Mouse (Mus musculus): ENCODE data around the gene Wbp4. TPM values are rescaled to one million over a fixed set of nuclear protein-coding genes. Genes with fewer than 3 reads are reported as not detected.
"Not testable (repeated sequence)": the region's sequence is repeated elsewhere in the genome, so short reads cannot be mapped to it uniquely, and the experiment has no call there.

The Wbp4 gene
- polyA plus RNA-seq, 1 experiment = 27.8 TPM

GRCm38 (mm10) chr14:79473384-79473783, 7.9 kb downstream of the Wbp4 start:
- no peak for DNase-seq
- no peaks in the 10 kb centered on the region for H3K27me3 ChIP-seq (ENCODE audit: control insufficient read depth, insufficient read depth, low read length)

GRCm38 (mm10) chr14:79467621-79468020, 13.7 kb downstream of the Wbp4 start:
- DNase-seq = peak; percentile 36 to 40
- TF ChIP-seq CTCF (IDR thresholded peaks at IDR 0.05; ENCODE audit: borderline replicate concordance, insufficient read depth, low read depth, low read length) (peak; percentile 61; the same call in 1 of the 2 replicates), POLR2A (IDR thresholded peaks at IDR 0.05; ENCODE audit: borderline replicate concordance, insufficient read depth, low read length) (no peak)
- no peaks in the 10 kb centered on the region for H3K27me3 ChIP-seq (ENCODE audit: control insufficient read depth, insufficient read depth, low read length)
- WGBS = 19% methylated on average over 3 of the region's 3 CpGs
- H3K27ac ChIP-seq (ENCODE audit: insufficient read depth, low read length) = no peak overlapping the region
- no peaks in the 10 kb centered on the region for H3K4me1 ChIP-seq (ENCODE audit: control insufficient read depth, insufficient read depth, low read length)
- H3K4me3 ChIP-seq (replicated peaks; ENCODE audit: insufficient read depth, low read depth, low read length) = no peak overlapping the region

More at GRCm38 (mm10) chr14:79473384-79473783, 7.9 kb downstream of the Wbp4 start:
- no peak overlapping the region for H3K4me3 ChIP-seq (replicated peaks; ENCODE audit: insufficient read depth, low read depth, low read length)
- H3K4me1 ChIP-seq (ENCODE audit: control insufficient read depth, insufficient read depth, low read length) = no peaks in the 10 kb centered on the region
- no peak overlapping the region for H3K27ac ChIP-seq (ENCODE audit: insufficient read depth, low read length)
- TF ChIP-seq CTCF (IDR thresholded peaks at IDR 0.05; ENCODE audit: borderline replicate concordance, insufficient read depth, low read depth, low read length) = no peak
- TF ChIP-seq POLR2A (IDR thresholded peaks at IDR 0.05; ENCODE audit: borderline replicate concordance, insufficient read depth, low read length) = no peak
- 94% methylated on average over 2 of the region's 2 CpGs for WGBS

GRCm38 (mm10) chr14:79465623-79466022, 15.7 kb downstream of the Wbp4 start:
- H3K27me3 ChIP-seq (ENCODE audit: control insufficient read depth, insufficient read depth, low read length) = no peaks in the 10 kb centered on the region
- no peak overlapping the region for H3K27ac ChIP-seq (ENCODE audit: insufficient read depth, low read length)
- TF ChIP-seq POLR2A (IDR thresholded peaks at IDR 0.05; ENCODE audit: borderline replicate concordance, insufficient read depth, low read length) = no peak
- TF ChIP-seq CTCF (IDR thresholded peaks at IDR 0.05; ENCODE audit: borderline replicate concordance, insufficient read depth, low read depth, low read length) = no peak
- no peak overlapping the region for H3K4me3 ChIP-seq (replicated peaks; ENCODE audit: insufficient read depth, low read depth, low read length)
- no peak for DNase-seq
- H3K4me1 ChIP-seq (ENCODE audit: control insufficient read depth, insufficient read depth, low read length) = no peaks in the 10 kb centered on the region
- WGBS = 94% methylated on average over 1 of the region's 1 CpGs

DNA sequence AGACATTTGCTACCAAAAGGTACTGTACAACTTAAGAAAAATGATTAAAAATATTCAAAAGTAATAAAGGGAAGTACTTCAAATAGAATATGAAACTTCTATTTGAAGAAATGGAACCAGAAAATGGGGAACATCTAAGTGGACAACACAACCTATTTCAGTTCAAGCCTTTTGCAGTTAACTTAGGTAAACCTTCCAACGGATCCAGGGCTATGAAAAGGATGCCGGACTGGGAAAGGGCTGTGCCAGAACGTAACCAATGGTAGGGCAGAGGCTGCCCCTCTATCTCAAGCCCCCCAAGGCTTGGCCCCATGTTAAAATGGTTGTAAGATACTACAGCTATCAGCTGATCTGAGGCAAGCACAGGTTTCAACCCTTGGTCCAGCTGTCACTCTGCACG, 20.3 kb downstream of the Wbp4 start:
- H3K4me1 ChIP-seq (ENCODE audit: control insufficient read depth, insufficient read depth, low read length) = no peaks in the 10 kb centered on the region
- H3K27ac ChIP-seq (ENCODE audit: insufficient read depth, low read length) = no peak overlapping the region
- 90% methylated on average over 4 of the region's 4 CpGs for WGBS
- no peaks in the 10 kb centered on the region for H3K27me3 ChIP-seq (ENCODE audit: control insufficient read depth, insufficient read depth, low read length)
- no peak for DNase-seq
- TF ChIP-seq CTCF (IDR thresholded peaks at IDR 0.05; ENCODE audit: borderline replicate concordance, insufficient read depth, low read depth, low read length) = no peak
- no peak for TF ChIP-seq POLR2A (IDR thresholded peaks at IDR 0.05; ENCODE audit: borderline replicate concordance, insufficient read depth, low read length)
- no peak overlapping the region for H3K4me3 ChIP-seq (replicated peaks; ENCODE audit: insufficient read depth, low read depth, low read length)

GRCm38 (mm10) chr14:79460401-79460800, 20.9 kb downstream of the Wbp4 start:
- H3K4me3 ChIP-seq (replicated peaks; ENCODE audit: insufficient read depth, low read depth, low read length) = no peak overlapping the region
- TF ChIP-seq CTCF (IDR thresholded peaks at IDR 0.05; ENCODE audit: borderline replicate concordance, insufficient read depth, low read depth, low read length) (no peak), POLR2A (IDR thresholded peaks at IDR 0.05; ENCODE audit: borderline replicate concordance, insufficient read depth, low read length) (no peak)
- no peaks in the 10 kb centered on the region for H3K27me3 ChIP-seq (ENCODE audit: control insufficient read depth, insufficient read depth, low read length)
- DNase-seq = no peak
- H3K27ac ChIP-seq (ENCODE audit: insufficient read depth, low read length) = no peak overlapping the region
- no peaks in the 10 kb centered on the region for H3K4me1 ChIP-seq (ENCODE audit: control insufficient read depth, insufficient read depth, low read length)
- WGBS = 87% methylated on average over 1 of the region's 1 CpGs

DNA sequence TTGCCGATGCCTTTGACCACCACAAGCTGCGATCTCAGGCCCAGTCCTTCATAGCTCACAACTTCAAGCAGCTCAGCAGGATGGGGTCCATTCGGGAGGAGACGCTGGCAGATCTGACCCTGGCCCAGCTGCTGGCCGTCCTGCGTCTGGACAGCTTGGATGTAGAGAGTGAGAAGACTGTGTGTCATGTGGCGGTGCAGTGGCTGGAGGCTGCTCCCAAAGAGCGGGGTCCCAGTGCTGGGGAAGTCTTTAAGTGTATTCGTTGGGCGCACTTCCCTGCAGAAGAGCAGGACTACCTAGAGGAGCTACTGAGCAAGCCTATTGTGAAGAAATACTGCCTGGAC, 28.8 kb downstream of the Wbp4 start:
- not testable (repeated sequence) for H3K4me3 ChIP-seq (replicated peaks; ENCODE audit: insufficient read depth, low read depth, low read length); DNase-seq; H3K27me3 ChIP-seq (ENCODE audit: control insufficient read depth, insufficient read depth, low read length); H3K27ac ChIP-seq (ENCODE audit: insufficient read depth, low read length); H3K4me1 ChIP-seq (ENCODE audit: control insufficient read depth, insufficient read depth, low read length)
- WGBS = 92% methylated on average over 8 of the region's 10 CpGs

DNA sequence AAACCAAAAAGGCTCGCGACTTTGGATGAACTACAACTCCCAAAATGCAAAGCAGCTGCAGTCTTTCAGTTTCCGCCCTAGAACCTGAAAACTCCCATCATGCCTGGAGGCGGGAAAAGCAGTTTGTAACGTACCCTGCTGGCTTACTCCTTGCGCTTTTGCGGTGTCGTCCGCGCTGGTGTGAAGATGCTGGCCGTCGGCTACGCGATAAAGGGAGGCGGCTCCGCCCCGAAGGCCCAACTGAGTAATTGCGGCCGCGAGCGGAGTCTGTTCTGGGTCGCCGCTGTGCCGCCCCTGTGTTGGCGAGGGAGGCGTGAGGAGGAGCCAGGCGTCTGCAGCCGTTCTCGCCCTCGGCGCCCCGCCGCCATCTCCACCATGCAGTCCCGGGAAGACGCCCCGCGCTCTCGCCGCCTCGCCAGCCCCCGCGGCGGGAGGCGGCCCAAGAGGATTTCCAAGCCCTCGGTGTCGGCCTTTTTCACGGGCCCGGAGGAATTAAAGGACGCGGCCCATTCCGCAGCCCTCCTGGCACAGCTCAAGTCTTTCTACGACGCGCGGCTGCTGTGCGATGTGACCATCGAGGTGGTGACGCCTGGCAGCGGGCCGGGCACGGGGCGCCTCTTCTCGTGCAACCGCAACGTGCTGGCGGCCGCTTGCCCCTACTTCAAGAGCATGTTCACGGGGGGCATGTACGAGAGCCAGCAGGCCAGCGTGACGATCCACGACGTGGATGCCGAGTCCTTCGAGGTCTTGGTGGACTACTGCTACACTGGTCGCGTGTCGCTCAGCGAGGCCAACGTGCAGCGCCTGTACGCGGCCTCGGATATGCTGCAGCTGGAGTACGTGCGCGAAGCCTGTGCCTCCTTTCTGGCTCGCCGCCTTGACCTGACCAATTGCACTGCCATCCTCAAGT, 29.4 kb downstream of the Wbp4 start, which contains the start of gene Kbtbd6:
TSS of gene Kbtbd6 (plus strand) at position 155 of the 910 bp plus-strand sequence.
- not testable (repeated sequence) for H3K27me3 ChIP-seq (ENCODE audit: control insufficient read depth, insufficient read depth, low read length); H3K4me1 ChIP-seq (ENCODE audit: control insufficient read depth, insufficient read depth, low read length); H3K27ac ChIP-seq (ENCODE audit: insufficient read depth, low read length)
- H3K4me3 ChIP-seq (replicated peaks; ENCODE audit: insufficient read depth, low read depth, low read length) = peak within 1 kb of the TSS; percentile 77
- peak; percentile 77 to 83 for DNase-seq
- 22% methylated on average over 45 of the region's 89 CpGs for WGBS

GRCm38 (mm10) chr14:79445055-79445620, 36.2 kb downstream of the Wbp4 start:
- Histone ChIP-seq H3K4me3 (replicated peaks; ENCODE audit: insufficient read depth, low read depth, low read length) (no peak overlapping the region), H3K27me3 (ENCODE audit: control insufficient read depth, insufficient read depth, low read length) (no peaks in the 10 kb centered on the region), H3K4me1 (ENCODE audit: control insufficient read depth, insufficient read depth, low read length) (no peaks in the 10 kb centered on the region), H3K27ac (ENCODE audit: insufficient read depth, low read length) (no peak overlapping the region)
- TF ChIP-seq POLR2A (IDR thresholded peaks at IDR 0.05; ENCODE audit: borderline replicate concordance, insufficient read depth, low read length) = no peak
- TF ChIP-seq CTCF (IDR thresholded peaks at IDR 0.05; ENCODE audit: borderline replicate concordance, insufficient read depth, low read depth, low read length) = no peak
- 14% methylated on average over 16 of the region's 16 CpGs for WGBS
- DNase-seq = no peak
